Mouse (Mus musculus): ENCODE data around the gene Rpl4. TPM values are rescaled to one million over a fixed set of nuclear protein-coding genes. Genes with fewer than 3 reads are reported as not detected.
"Not testable (repeated sequence)": the region's sequence is repeated elsewhere in the genome, so short reads cannot be mapped to it uniquely, and the experiment has no call there.

Gene Rpl4
- polyA plus RNA-seq, 1 experiment from 2014 or later = 1,103 TPM

- H3K4me2 ChIP-seq = no peak overlapping the region
- no peak for DNase-seq (ENCODE audit: low spot score, missing footprints)
- H3K4me1 ChIP-seq (ENCODE audit: control insufficient read depth, insufficient read depth, low read length) = peaks cover 6% of the 10 kb centered on the region
- no peak for ATAC-seq (ENCODE audit: low FRiP score)
- H3K27ac ChIP-seq (ENCODE audit: low read depth, low read length) = no peak overlapping the region
- no peak overlapping the region for H3K4me3 ChIP-seq (ENCODE audit: low read depth, low read length)
- peaks cover 7% of the 10 kb centered on the region for H3K36me3 ChIP-seq (ENCODE audit: control insufficient read depth, insufficient read depth, low read length)
- no peaks in the 10 kb centered on the region for H3K27me3 ChIP-seq (ENCODE audit: control insufficient read depth, insufficient read depth, low read length)
- no peak overlapping the region for H3K9ac ChIP-seq (ENCODE audit: low read length)
- no peaks in the 10 kb centered on the region for H3K9me3 ChIP-seq (ENCODE audit: control insufficient read depth, low read length)
- WGBS = 94% methylated on average over 5 of the region's 5 CpGs
Observed at GRCm38 (mm10) chr9:64184166-64184840, 11.1 kb downstream of the Rpl4 start.

- WGBS = 93% methylated on average over 1 of the region's 1 CpGs
- no peak overlapping the region for H3K4me2 ChIP-seq
- no peak overlapping the region for H3K9ac ChIP-seq (ENCODE audit: low read length)
- H3K27me3 ChIP-seq (ENCODE audit: control insufficient read depth, insufficient read depth, low read length) = no peaks in the 10 kb centered on the region
- H3K9me3 ChIP-seq (ENCODE audit: control insufficient read depth, low read length) = no peaks in the 10 kb centered on the region
- H3K36me3 ChIP-seq (ENCODE audit: control insufficient read depth, insufficient read depth, low read length) = peaks cover 9% of the 10 kb centered on the region
- no peaks in the 10 kb centered on the region for H3K4me1 ChIP-seq (ENCODE audit: control insufficient read depth, insufficient read depth, low read length)
- ATAC-seq (ENCODE audit: low FRiP score) (no peak), DNase-seq (ENCODE audit: low spot score, missing footprints) (no peak)
- H3K4me3 ChIP-seq (ENCODE audit: low read depth, low read length) = no peak overlapping the region
- H3K27ac ChIP-seq (ENCODE audit: low read depth, low read length) = no peak overlapping the region
Observed at GRCm38 (mm10) chr9:64193879-64194278, 20.7 kb downstream of the Rpl4 start.

GRCm38 (mm10) chr9:64195554-64195953 is 22.4 kb downstream of the Rpl4 start:
- H3K4me1 ChIP-seq (ENCODE audit: control insufficient read depth, insufficient read depth, low read length) = no peaks in the 10 kb centered on the region
- peaks cover 9% of the 10 kb centered on the region for H3K36me3 ChIP-seq (ENCODE audit: control insufficient read depth, insufficient read depth, low read length)
- no peaks in the 10 kb centered on the region for H3K27me3 ChIP-seq (ENCODE audit: control insufficient read depth, insufficient read depth, low read length)
- H3K4me2 ChIP-seq = no peak overlapping the region
- no peaks in the 10 kb centered on the region for H3K9me3 ChIP-seq (ENCODE audit: control insufficient read depth, low read length)
- H3K27ac ChIP-seq (ENCODE audit: low read depth, low read length) = no peak overlapping the region; the same call in 1 of the 2 replicates
- 73% methylated on average over 4 of the region's 4 CpGs for WGBS
- no peak overlapping the region for H3K4me3 ChIP-seq (ENCODE audit: low read depth, low read length)
- H3K9ac ChIP-seq (ENCODE audit: low read length) = no peak overlapping the region
- no peak for DNase-seq (ENCODE audit: low spot score, missing footprints)
- no peak for ATAC-seq (ENCODE audit: low FRiP score)

GRCm38 (mm10) chr9:64197524-64197923 is 24.3 kb downstream of the Rpl4 start:
- ATAC-seq (ENCODE audit: low FRiP score) (no peak), DNase-seq (ENCODE audit: low spot score, missing footprints) (no peak)
- no peaks in the 10 kb centered on the region for H3K27me3 ChIP-seq (ENCODE audit: control insufficient read depth, insufficient read depth, low read length)
- no peak overlapping the region for H3K4me3 ChIP-seq (ENCODE audit: low read depth, low read length)
- H3K4me2 ChIP-seq = no peak overlapping the region
- peaks cover 9% of the 10 kb centered on the region for H3K36me3 ChIP-seq (ENCODE audit: control insufficient read depth, insufficient read depth, low read length)
- no peak overlapping the region for H3K9ac ChIP-seq (ENCODE audit: low read length)
- no peaks in the 10 kb centered on the region for H3K4me1 ChIP-seq (ENCODE audit: control insufficient read depth, insufficient read depth, low read length)
- H3K9me3 ChIP-seq (ENCODE audit: control insufficient read depth, low read length) = no peaks in the 10 kb centered on the region
- no peak overlapping the region for H3K27ac ChIP-seq (ENCODE audit: low read depth, low read length)
- WGBS = 90% methylated on average over 8 of the region's 8 CpGs

- ATAC-seq (ENCODE audit: low FRiP score) (no peak), DNase-seq (ENCODE audit: low spot score, missing footprints) (no peak)
- WGBS = 93% methylated on average over 5 of the region's 5 CpGs
- H3K9ac ChIP-seq (ENCODE audit: low read length) = no peak overlapping the region
- no peaks in the 10 kb centered on the region for H3K9me3 ChIP-seq (ENCODE audit: control insufficient read depth, low read length)
- no peak overlapping the region for H3K4me2 ChIP-seq
- no peaks in the 10 kb centered on the region for H3K27me3 ChIP-seq (ENCODE audit: control insufficient read depth, insufficient read depth, low read length)
- H3K4me1 ChIP-seq (ENCODE audit: control insufficient read depth, insufficient read depth, low read length) = no peaks in the 10 kb centered on the region
- H3K36me3 ChIP-seq (ENCODE audit: control insufficient read depth, insufficient read depth, low read length) = peaks cover 4% of the 10 kb centered on the region
- no peak overlapping the region for H3K4me3 ChIP-seq (ENCODE audit: low read depth, low read length)
- H3K27ac ChIP-seq (ENCODE audit: low read depth, low read length) = no peak overlapping the region
Observed at GRCm38 (mm10) chr9:64198068-64198762, 25.0 kb downstream of the Rpl4 start.

- H3K27me3 ChIP-seq (ENCODE audit: control insufficient read depth, insufficient read depth, low read length); H3K27ac ChIP-seq (ENCODE audit: low read depth, low read length); H3K9me3 ChIP-seq (ENCODE audit: control insufficient read depth, low read length); H3K4me2 ChIP-seq; H3K4me3 ChIP-seq (ENCODE audit: low read depth, low read length); H3K9ac ChIP-seq (ENCODE audit: low read length); H3K4me1 ChIP-seq (ENCODE audit: control insufficient read depth, insufficient read depth, low read length); H3K36me3 ChIP-seq (ENCODE audit: control insufficient read depth, insufficient read depth, low read length); ATAC-seq (ENCODE audit: low FRiP score); DNase-seq (ENCODE audit: low spot score, missing footprints): not testable (repeated sequence)
- WGBS = 89% methylated on average over 7 of the region's 7 CpGs
Observed at GRCm38 (mm10) chr9:64198763-64199418, 25.7 kb downstream of the Rpl4 start.

GRCm38 (mm10) chr9:64199897-64200296 is 26.7 kb downstream of the Rpl4 start:
- Histone ChIP-seq H3K4me2 (no peak overlapping the region), H3K36me3 (ENCODE audit: control insufficient read depth, insufficient read depth, low read length) (no peaks in the 10 kb centered on the region; the same call in 1 of the 2 replicates), H3K9ac (ENCODE audit: low read length) (no peak overlapping the region), H3K9me3 (ENCODE audit: control insufficient read depth, low read length) (no peaks in the 10 kb centered on the region), H3K4me1 (ENCODE audit: control insufficient read depth, insufficient read depth, low read length) (no peaks in the 10 kb centered on the region), H3K27ac (ENCODE audit: low read depth, low read length) (no peak overlapping the region), H3K4me3 (ENCODE audit: low read depth, low read length) (no peak overlapping the region), H3K27me3 (ENCODE audit: control insufficient read depth, insufficient read depth, low read length) (no peaks in the 10 kb centered on the region)
- DNase-seq (ENCODE audit: low spot score, missing footprints) = no peak
- no peak for ATAC-seq (ENCODE audit: low FRiP score)
- 85% methylated on average over 2 of the region's 2 CpGs for WGBS

GRCm38 (mm10) chr9:64202331-64202730 is 29.2 kb downstream of the Rpl4 start:
- H3K4me3 ChIP-seq (ENCODE audit: low read depth, low read length) = no peak overlapping the region
- H3K36me3 ChIP-seq (ENCODE audit: control insufficient read depth, insufficient read depth, low read length) = no peaks in the 10 kb centered on the region
- H3K4me1 ChIP-seq (ENCODE audit: control insufficient read depth, insufficient read depth, low read length) = no peaks in the 10 kb centered on the region
- no peak overlapping the region for H3K9ac ChIP-seq (ENCODE audit: low read length)
- no peak overlapping the region for H3K4me2 ChIP-seq
- H3K27ac ChIP-seq (ENCODE audit: low read depth, low read length) = no peak overlapping the region
- no peaks in the 10 kb centered on the region for H3K9me3 ChIP-seq (ENCODE audit: control insufficient read depth, low read length)
- no peak for ATAC-seq (ENCODE audit: low FRiP score)
- H3K27me3 ChIP-seq (ENCODE audit: control insufficient read depth, insufficient read depth, low read length) = no peaks in the 10 kb centered on the region
- DNase-seq (ENCODE audit: low spot score, missing footprints) = no peak

GRCm38 (mm10) chr9:64202866-64203265 is 29.7 kb downstream of the Rpl4 start:
- H3K4me2 ChIP-seq = no peak overlapping the region
- H3K9ac ChIP-seq (ENCODE audit: low read length) = no peak overlapping the region
- no peaks in the 10 kb centered on the region for H3K9me3 ChIP-seq (ENCODE audit: control insufficient read depth, low read length)
- ATAC-seq (ENCODE audit: low FRiP score) (no peak), DNase-seq (ENCODE audit: low spot score, missing footprints) (no peak)
- no peaks in the 10 kb centered on the region for H3K36me3 ChIP-seq (ENCODE audit: control insufficient read depth, insufficient read depth, low read length)
- H3K27me3 ChIP-seq (ENCODE audit: control insufficient read depth, insufficient read depth, low read length) = no peaks in the 10 kb centered on the region
- no peak overlapping the region for H3K27ac ChIP-seq (ENCODE audit: low read depth, low read length)
- H3K4me1 ChIP-seq (ENCODE audit: control insufficient read depth, insufficient read depth, low read length) = no peaks in the 10 kb centered on the region
- no peak overlapping the region for H3K4me3 ChIP-seq (ENCODE audit: low read depth, low read length)
